Mouse (Mus musculus): ENCODE data around the gene Pcsk6.
"Not testable (repeated sequence)": the region's sequence is repeated elsewhere in the genome, so short reads cannot be mapped to it uniquely, and the experiment has no call there.

Pcsk6 gene

GRCm38 (mm10) chr7:65861591-65862472, at the start of gene Pcsk6:
Gene Pcsk6, plus strand, starts transcription at chr7:65861734.
- DNase-seq (ENCODE audit: low read depth, low spot score), result no peak

GRCm38 (mm10) chr7:65813611-65814212, 47.8 kb upstream of the Pcsk6 start:
- no peak for DNase-seq (ENCODE audit: low read depth, low spot score)

- DNase-seq (ENCODE audit: low read depth, low spot score), result no peak
Measured at GRCm38 (mm10) chr7:65817564-65817963, 44.0 kb upstream of the Pcsk6 start.

DNA sequence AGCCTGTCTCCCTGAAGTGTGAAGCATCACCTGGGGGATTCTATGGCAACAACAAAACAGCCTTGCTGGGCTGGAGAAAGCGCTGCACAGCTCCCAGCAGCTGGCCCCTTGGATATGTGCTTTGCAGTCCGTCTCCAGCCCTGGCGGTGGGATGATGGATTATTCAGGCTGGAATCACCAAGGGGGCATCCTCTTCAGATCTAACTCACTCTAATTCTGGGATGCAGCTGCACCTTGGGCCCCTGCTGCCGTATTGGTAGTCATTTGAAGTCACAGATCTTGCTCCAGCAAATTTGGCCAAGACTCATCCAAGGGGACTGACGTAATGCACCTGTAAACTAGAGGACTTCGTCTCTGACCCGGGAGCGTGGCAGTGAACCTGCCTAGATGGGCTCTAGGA, 41.1 kb upstream of the Pcsk6 start:
- no peak for DNase-seq (ENCODE audit: low read depth, low spot score)

DNA sequence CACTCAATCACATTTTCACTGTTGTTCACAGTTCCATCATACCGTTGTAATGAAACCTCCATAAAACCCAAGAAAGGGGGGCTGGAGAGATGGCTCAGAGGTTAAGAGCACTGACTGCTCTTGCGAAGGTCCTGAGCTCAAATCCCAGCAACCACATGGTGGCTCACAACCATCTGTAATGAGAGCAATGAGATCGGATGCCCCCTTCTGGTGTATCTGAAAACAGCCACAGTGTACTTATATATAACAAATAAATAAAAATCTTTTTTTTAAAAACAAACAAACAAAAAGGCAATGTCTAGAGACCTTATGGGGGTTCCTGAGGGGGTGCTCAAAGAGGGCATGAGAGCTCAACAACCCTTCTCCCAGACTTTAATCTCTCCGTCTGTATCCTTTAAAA, 39.6 kb upstream of the Pcsk6 start:
- DNase-seq (ENCODE audit: low read depth, low spot score), result not testable (repeated sequence)

GRCm38 (mm10) chr7:65822506-65823119, 38.9 kb upstream of the Pcsk6 start:
- no peak for DNase-seq (ENCODE audit: low read depth, low spot score)

GRCm38 (mm10) chr7:65839756-65840155, 21.8 kb upstream of the Pcsk6 start:
- no peak for DNase-seq (ENCODE audit: low read depth, low spot score)

DNA sequence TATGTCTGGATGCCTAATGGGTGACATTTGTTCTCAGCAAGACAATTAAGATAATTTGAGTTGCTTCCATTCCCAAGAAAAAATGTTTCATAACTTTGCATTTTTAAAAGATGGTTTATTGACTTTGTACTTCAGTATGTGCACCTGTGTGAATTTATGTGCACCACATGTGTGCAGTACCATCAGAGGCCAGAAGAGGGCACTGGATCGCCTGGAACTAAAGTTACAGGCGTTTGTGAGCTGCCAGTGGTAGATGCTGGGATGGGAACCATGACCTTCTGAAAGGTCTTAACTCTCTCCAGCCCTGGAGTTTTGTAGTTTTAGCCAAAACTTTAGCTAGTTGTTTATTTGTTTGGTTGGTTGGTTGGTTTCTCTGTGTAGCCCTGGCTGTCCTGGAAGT, 18.3 kb upstream of the Pcsk6 start:
- DNase-seq (ENCODE audit: low read depth, low spot score), result no peak

DNA sequence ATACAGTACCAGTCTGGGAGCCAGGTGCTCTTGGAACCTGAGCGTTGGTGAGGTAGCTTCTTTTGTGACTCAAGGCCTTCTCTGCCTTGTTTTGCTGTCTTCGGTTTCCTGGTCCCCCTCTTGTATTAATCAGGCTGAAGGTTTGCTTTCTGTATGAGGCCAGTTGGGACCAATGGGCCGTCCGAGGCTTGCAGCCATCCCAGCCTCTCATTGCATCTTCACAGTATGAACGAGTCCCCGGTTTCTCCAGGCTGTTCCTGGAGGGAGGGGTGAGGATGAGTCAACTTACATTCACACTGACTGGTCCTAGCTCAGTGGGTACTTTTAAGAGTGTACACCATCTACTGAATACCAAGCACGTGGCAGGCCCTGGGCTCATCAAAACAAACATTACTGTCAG, 553 bp upstream of the Pcsk6 start:
- DNase-seq (ENCODE audit: low read depth, low spot score), result no peak

GRCm38 (mm10) chr7:65862473-65863176, 1.1 kb downstream of the Pcsk6 start:
- DNase-seq (ENCODE audit: low read depth, low spot score), result no peak

DNA sequence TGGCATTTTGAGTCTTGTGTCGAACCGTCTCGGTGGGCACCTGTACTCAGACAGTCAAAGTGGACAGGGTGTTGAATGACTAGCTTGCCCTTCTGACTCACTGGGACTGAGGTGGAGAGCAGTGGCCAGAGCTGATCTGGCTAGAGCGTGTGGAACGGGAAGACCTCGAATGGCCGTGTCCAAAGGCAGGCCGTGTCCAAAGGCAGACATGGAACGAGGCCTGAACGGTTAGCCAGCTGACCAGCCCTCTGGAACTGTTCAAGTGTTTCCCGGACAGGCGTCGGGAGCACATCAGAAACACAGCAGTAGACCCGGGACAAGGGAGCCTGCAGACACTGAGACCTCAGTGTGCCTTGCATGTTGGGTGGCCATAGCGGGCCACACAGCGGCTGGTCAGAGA, 7.6 kb downstream of the Pcsk6 start:
- no peak for DNase-seq (ENCODE audit: low read depth, low spot score)

DNA sequence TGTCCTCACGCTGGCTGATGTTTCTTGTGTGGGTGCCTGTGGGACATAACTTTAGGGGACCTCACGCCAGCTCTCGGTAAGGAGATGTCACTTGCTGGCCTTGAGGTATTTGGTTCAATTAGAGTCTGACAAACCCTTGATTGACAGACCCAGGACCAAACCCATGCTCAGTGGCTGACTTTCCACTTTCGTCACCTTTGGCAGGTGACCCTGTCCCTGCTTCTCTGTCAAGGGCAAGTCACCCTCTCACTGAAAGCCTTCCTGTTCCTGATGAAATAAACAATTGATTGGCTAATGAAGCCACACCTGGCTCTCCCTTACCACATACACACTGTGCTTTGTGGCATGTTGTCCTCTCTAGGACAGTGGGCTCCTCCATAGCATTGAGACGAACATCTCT, 8.3 kb downstream of the Pcsk6 start:
- DNase-seq (ENCODE audit: low read depth, low spot score), result no peak

- DNase-seq (ENCODE audit: low read depth, low spot score), result no peak
Measured at GRCm38 (mm10) chr7:65870227-65870626, 8.7 kb downstream of the Pcsk6 start.

- no peak for DNase-seq (ENCODE audit: low read depth, low spot score)
Measured at GRCm38 (mm10) chr7:65870928-65871580, 9.5 kb downstream of the Pcsk6 start.

GRCm38 (mm10) chr7:65871851-65872250, 10.3 kb downstream of the Pcsk6 start:
- no peak for DNase-seq (ENCODE audit: low read depth, low spot score)

DNA sequence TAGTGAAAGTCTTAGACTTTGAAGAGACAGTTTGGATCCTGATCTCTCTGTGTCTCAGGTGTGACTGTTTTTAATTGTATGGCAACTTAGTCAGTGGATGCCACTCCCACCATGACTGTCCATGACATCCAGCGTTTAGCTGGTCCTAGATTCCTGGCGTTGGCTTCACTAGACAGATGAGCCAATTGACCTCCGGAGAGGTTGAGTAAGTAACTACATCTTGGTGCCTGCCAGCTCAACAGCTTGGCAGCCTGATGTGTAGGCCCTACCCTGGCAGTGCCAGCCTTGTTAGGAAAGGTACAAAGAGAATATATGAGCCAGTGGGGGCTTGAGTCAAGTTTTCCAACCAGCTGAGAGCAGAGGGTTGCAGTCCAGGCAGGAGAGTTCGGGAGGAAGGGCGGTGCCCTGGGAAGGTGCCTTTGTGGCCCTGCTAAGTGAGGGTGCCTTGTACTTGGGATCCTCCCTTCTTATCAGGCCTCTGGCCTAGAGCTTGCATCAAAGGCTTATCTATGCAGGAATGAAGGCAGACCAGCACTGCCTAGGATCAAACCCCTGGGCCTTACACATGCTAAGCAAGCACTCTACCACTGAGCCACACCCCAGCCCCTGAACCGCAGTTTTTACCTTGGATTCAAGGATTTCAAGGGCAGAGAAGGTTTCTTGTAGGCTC, 11.8 kb downstream of the Pcsk6 start:
- no peak for DNase-seq (ENCODE audit: low read depth, low spot score)

GRCm38 (mm10) chr7:65873902-65874301, 12.4 kb downstream of the Pcsk6 start:
- no peak for DNase-seq (ENCODE audit: low read depth, low spot score)

- no peak for DNase-seq (ENCODE audit: low read depth, low spot score)
Measured at GRCm38 (mm10) chr7:65876596-65876995, 15.1 kb downstream of the Pcsk6 start.

- DNase-seq (ENCODE audit: low read depth, low spot score), result no peak
Measured at GRCm38 (mm10) chr7:65878234-65878633, 16.7 kb downstream of the Pcsk6 start.

DNA sequence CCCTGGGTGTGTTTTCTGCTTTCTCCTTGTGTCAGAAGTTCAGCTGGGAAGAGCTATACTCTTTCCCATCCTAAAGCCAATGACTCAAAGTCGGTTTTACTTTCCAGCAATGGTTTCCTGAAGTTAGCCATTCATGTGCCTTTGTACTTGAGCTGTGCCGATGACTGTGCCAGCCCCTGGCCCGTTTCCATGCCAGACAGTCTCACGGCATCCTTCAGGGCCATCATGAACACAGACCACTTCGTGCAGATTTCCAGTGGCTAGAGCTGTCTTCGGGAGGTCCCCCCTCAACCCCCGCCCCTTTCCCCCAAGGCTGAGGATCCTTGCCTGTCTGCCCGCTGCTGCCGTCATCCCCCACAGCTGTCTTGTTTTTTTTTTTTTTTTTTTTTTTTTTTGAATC, 17.8 kb downstream of the Pcsk6 start:
- DNase-seq (ENCODE audit: low read depth, low spot score), result no peak

DNA sequence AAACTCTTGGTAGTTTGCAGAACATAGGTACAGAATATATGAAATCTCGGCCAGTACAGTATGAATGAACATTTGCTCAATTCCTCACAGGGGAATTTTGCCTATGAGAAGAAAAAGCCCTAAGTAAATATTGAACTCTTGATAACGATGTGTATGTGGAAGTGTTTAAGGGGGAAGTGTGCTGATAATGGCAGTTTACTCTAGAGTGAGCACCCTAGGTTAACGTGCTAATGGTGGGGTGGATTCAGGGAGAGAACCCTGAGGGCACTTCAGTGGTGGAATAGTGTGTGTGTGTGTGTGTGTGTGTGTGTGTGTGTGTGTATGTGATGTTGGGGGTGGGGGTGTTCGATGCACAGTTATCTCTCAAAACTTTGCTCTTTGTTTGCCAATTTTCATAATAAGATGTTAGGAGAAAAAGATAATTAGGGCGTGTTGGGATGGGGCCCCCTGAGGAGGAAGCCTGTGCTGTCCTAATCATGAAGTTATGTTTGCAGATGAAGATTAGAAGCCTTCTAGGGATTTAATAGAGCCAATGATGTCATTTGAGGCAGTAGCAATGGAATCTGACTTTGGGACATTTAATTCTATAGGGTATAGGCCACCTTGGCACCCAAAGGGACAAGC, 19.2 kb downstream of the Pcsk6 start:
- no peak for DNase-seq (ENCODE audit: low read depth, low spot score)

Data from CD4-positive, CD25-positive, alpha-beta regulatory T cell, adult 2 months (primary cell).